Mouse (Mus musculus) CH12.LX (cell line): ENCODE data around the gene Tmem150c.

Experiments used
- CHD2 ChIP-seq: IDR thresholded peaks from 2 replicates; pipeline ENCODE4 v1.6.1; 2011; ENCODE audit warnings: low read length, improper control_type of control experiment
- CTCF ChIP-seq, 2 experiments: IDR thresholded peaks in 1 of 2; conservative IDR thresholded peaks in 1 of 2; 2 replicates each; pipeline ENCODE4 v1.5.1; 2011 to 2012; ENCODE audit warnings: low read depth in 2 of 2, low read length in 2 of 2, improper control_type of control experiment in 1 of 2, inconsistent platforms in 1 of 2, mild to moderate bottlenecking in 1 of 2, moderate library complexity in 1 of 2
- E2F4 ChIP-seq: IDR thresholded peaks from 2 replicates; pipeline ENCODE4 v1.6.1; 2011; ENCODE audit warnings: low read depth, low read length, improper control_type of control experiment; ENCODE audit not compliant: insufficient replicate concordance
- ETS1 ChIP-seq: conservative IDR thresholded peaks from 2 replicates; pipeline ENCODE4 v1.6.1; 2012; ENCODE audit warnings: low read depth, mild to moderate bottlenecking, inconsistent platforms, low read length, improper control_type of control experiment, moderate library complexity
- KAT2A ChIP-seq: IDR thresholded peaks from 2 replicates; pipeline ENCODE4 v1.6.1; 2012; ENCODE audit warnings: low read length, improper control_type of control experiment, inconsistent platforms; ENCODE audit not compliant: insufficient replicate concordance
- POLR2A ChIP-seq: IDR thresholded peaks from 2 replicates; pipeline ENCODE4 v1.6.1; 2011; ENCODE audit warnings: low read depth, mild to moderate bottlenecking, improper control_type of control experiment, low read length
- RAD21 ChIP-seq: IDR thresholded peaks from 2 replicates; pipeline ENCODE4 v1.6.1; 2011; ENCODE audit warnings: low read depth, mild to moderate bottlenecking, low read length, improper control_type of control experiment, moderate library complexity
- ZC3H11A ChIP-seq: IDR thresholded peaks from 2 replicates; pipeline ENCODE4 v1.6.1; 2012; ENCODE audit warnings: low read depth, mild to moderate bottlenecking, inconsistent platforms, low read length, improper control_type of control experiment
- ZKSCAN1 ChIP-seq: IDR thresholded peaks from 2 replicates; pipeline ENCODE4 v1.6.1; 2012; ENCODE audit warnings: low read depth, inconsistent platforms, low read length, improper control_type of control experiment, borderline replicate concordance
- ZNF384 ChIP-seq: IDR thresholded peaks from 2 replicates; pipeline ENCODE4 v1.6.1; 2012; ENCODE audit warnings: low read depth, low read length, improper control_type of control experiment, inconsistent platforms

DNA sequence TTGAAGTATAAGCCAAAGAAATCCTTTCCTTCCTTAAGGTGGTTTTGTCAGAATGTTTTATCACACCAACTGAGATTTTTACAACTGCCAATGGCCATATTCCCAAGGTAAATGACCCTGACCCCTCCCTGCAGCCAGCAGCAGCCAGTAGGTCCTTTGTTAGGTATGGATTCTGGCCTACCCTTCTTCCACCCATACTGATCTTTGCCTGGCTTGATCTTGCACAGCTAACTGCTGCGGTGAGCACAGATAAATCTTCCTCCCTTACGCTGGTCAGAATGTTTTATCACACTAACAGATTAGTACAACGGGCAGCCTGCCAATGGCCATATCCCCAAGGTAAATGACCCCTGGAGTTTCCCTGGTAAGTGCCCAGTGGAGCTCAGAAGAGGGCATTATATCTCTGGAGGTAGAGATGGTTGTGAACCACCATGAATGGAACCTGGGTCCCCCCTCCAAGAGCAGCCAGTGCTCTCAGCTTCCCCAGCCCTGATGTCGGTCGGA, 103.7 kb downstream of the Tmem150c start:
- TF ChIP-seq POLR2A (no peak), ETS1 (no peak), RAD21 (no peak), CHD2 (no peak), ZNF384 (no peak), E2F4 (no peak), CTCF (conservative IDR thresholded peaks at IDR 0.05 in 1 of 2, IDR thresholded peaks at IDR 0.05 in 1 of 2; ENCODE audit: low read depth in 2 of 2, low read length in 2 of 2) (no peak), KAT2A (no peak), ZC3H11A (no peak), ZKSCAN1 (no peak)
